Mouse (Mus musculus) left cerebral cortex, adult 18-20 months (tissue): Measurements from ENCODE around the gene Otoa. TPM values are rescaled to one million over a fixed set of nuclear protein-coding genes. Genes with fewer than 3 reads are reported as not detected.

Source experiments
- total RNA-seq, 2 experiments: library from RNA; stranded (reverse); gene quantifications; 2 replicates each; pipeline ENCODE4 v1.2.3; 2021

Gene Otoa
- total RNA-seq, 2 experiments from 2014 or later, result 0.19 to 0.49 TPM

Other genes starting within 250 kb of the Otoa start
- gene Eef2k, start 238.8 kb upstream of the Otoa start, total RNA-seq, result 10 to 100 TPM; 29.2 to 30.4 TPM
- gene Polr3e, start 163.9 kb upstream of the Otoa start, total RNA-seq, result 10 to 100 TPM; 27.0 to 27.4 TPM
- gene Cdr2, start 99.3 kb upstream of the Otoa start, total RNA-seq, result 10 to 100 TPM in 1 of 2 experiments, 1 to 10 TPM in 1; 9.0 to 11.4 TPM
- under 1 TPM; 0.21 to 0.46 TPM for gene Mfsd13b, start 99.1 kb upstream of the Otoa start, total RNA-seq
- 100 to 1,000 TPM in 1 of 2 experiments, 10 to 100 TPM in 1; 97.5 to 106 TPM for gene Mettl9, start 47.2 kb upstream of the Otoa start, total RNA-seq
- under 1 TPM; 0.33 to 0.45 TPM for gene Igsf6, start 7.1 kb upstream of the Otoa start, total RNA-seq